Mouse (Mus musculus) ES-Bruce4 (cell line): ENCODE results near the gene Polk. TPM values are rescaled to one million over a fixed set of nuclear protein-coding genes. Genes with fewer than 3 reads are reported as not detected.

ENCODE experiments used
- H3K27ac ChIP-seq: 2 replicates; pipeline ENCODE4 v1.5.1; 2012; ENCODE audit warnings: low read length, inconsistent platforms; ENCODE audit not compliant: insufficient read depth
- H3K27me3 ChIP-seq: 2 replicates; pipeline ENCODE4 v1.6.1; 2012; ENCODE audit warnings: mild to moderate bottlenecking, low read length, inconsistent platforms; ENCODE audit not compliant: control insufficient read depth, poor library complexity, insufficient read depth, severe bottlenecking
- H3K36me3 ChIP-seq: 2 replicates; pipeline ENCODE4 v1.6.1; 2012; ENCODE audit warnings: inconsistent platforms, mild to moderate bottlenecking, low read length, moderate library complexity; ENCODE audit not compliant: control insufficient read depth, poor library complexity, insufficient read depth, severe bottlenecking
- H3K4me1 ChIP-seq: one replicate; pipeline ENCODE4 v1.8.1; 2011; ENCODE audit warnings: low read length; ENCODE audit not compliant: control insufficient read depth, insufficient read depth
- H3K4me3 ChIP-seq: 2 replicates; pipeline ENCODE4 v1.5.1; 2011; ENCODE audit warnings: low read depth, mild to moderate bottlenecking, low read length
- H3K9ac ChIP-seq: 2 replicates; pipeline ENCODE4 v1.6.1; 2012; ENCODE audit warnings: low read depth, mild to moderate bottlenecking, inconsistent platforms; ENCODE audit not compliant: poor library complexity, severe bottlenecking
- H3K9me3 ChIP-seq: replicated peaks from 2 replicates; pipeline ENCODE4 v1.6.1; 2012; ENCODE audit warnings: mild to moderate bottlenecking, low read length, inconsistent platforms; ENCODE audit not compliant: control insufficient read depth, poor library complexity, insufficient read depth, severe bottlenecking
- CTCF ChIP-seq: IDR thresholded peaks from one replicate; pipeline ENCODE4 v1.8.1; 2011; ENCODE audit warnings: low read depth, low read length
- EP300 ChIP-seq: IDR thresholded peaks from 2 replicates; pipeline ENCODE4 v1.6.1; 2011; ENCODE audit warnings: low read depth, low read length; ENCODE audit not compliant: insufficient read depth
- POLR2A ChIP-seq: IDR thresholded peaks from one replicate; pipeline ENCODE4 v1.8.1; 2011; ENCODE audit warnings: low read length; ENCODE audit not compliant: insufficient read depth
- polyA plus RNA-seq: library from polyadenylated mRNA; stranded (reverse); fragments of >200 nt; gene quantifications from 2 replicates; pipeline ENCODE4 v1.2.4, GENCODE M21; 2011; ENCODE audit warnings: low read depth; ENCODE audit not compliant: missing spikeins, insufficient read depth, insufficient read length

The Polk gene
- polyA plus RNA-seq, 1 experiment, result 72.5 TPM

DNA sequence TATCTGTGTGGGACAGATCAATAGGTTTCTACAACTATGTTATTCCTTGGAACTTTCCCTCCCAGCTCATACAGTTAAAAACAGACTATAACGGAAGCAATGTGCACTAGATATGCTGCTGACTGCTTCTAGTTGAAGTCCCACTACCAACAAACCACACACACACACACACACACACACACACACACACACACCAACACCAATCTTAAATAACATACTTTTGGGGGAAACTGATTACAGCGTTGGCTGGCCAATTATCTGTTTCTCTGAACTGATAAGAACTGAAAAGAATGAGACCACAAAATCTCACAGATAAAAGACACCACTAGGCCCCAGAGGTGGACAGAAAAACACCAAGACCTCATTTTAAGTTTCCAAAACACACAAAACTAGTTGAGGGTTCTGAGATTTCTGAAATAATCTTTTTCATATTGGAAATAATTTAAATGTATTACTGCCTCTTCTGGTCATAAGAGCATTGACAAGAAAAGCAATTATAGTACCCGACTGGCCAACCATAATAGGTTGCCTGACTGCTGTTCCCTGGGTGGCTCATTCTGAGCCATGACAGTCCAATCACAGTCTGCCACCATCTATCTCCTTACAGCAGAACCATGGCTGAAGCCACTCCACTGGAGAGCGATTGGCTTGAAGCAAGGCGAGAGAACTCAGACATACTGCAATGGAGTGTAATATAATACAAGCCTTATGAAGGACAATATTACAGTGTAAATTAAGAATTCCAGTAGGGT is 5.4 kb downstream of the Polk start:
- Histone ChIP-seq H3K36me3 (no peaks in the 10 kb centered on the region), H3K4me3 (no peak overlapping the region), H3K27ac (no peak overlapping the region), H3K27me3 (no peaks in the 10 kb centered on the region), H3K4me1 (peaks cover 2% of the 10 kb centered on the region), H3K9me3 (no peaks in the 10 kb centered on the region), H3K9ac (no peak overlapping the region)
- TF ChIP-seq CTCF, result no peak
- no peak for TF ChIP-seq POLR2A
- TF ChIP-seq EP300, result no peak

DNA sequence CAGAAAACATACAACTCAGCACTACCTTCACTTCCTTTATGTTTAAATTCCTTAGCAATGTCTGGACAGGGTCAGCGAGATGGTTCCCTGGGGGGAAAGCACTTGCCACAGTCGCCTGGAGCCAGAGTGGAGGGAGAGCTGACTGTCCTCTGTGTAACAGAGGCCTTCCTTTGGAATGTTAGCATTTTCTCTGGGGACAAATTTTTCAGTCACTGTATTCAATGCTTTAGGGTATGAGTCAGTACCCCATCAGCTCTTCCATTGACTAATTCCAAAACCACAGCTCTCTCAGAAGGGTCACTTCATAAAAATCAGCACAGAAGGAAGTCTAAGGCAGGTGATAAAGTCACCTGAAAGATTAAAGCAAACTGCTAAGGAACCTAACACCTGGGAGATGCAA is 8.6 kb downstream of the Polk start:
- Histone ChIP-seq H3K9ac (no peak overlapping the region), H3K36me3 (no peaks in the 10 kb centered on the region; the same call in 1 of the 2 replicates), H3K27ac (no peak overlapping the region), H3K4me3 (no peak overlapping the region), H3K4me1 (peaks cover 2% of the 10 kb centered on the region), H3K9me3 (no peaks in the 10 kb centered on the region), H3K27me3 (no peaks in the 10 kb centered on the region)
- TF ChIP-seq POLR2A (no peak), CTCF (no peak), EP300 (no peak)

DNA sequence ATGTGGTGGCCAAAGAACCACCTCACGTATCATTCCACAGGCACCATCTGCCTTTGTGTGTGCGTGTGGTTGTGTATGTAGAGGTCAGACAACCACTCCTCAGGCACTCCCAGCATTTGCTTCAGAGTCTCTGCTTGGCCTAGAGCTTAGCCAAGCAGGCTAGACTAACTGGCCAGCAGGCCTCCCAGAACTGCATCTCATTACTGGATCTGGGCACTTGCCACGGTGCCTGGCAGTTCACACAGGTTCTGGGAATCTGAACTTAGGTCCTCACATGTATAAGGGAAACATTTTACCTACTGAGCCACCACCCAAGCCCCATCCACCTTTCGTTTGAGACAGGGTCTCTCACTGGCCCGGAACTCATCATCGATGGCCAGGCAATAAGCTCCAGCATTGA is 10.2 kb downstream of the Polk start:
- Histone ChIP-seq H3K4me1 (peaks cover 4% of the 10 kb centered on the region), H3K9ac (no peak overlapping the region)
- TF ChIP-seq EP300 (no peak), POLR2A (no peak), CTCF (no peak)

DNA sequence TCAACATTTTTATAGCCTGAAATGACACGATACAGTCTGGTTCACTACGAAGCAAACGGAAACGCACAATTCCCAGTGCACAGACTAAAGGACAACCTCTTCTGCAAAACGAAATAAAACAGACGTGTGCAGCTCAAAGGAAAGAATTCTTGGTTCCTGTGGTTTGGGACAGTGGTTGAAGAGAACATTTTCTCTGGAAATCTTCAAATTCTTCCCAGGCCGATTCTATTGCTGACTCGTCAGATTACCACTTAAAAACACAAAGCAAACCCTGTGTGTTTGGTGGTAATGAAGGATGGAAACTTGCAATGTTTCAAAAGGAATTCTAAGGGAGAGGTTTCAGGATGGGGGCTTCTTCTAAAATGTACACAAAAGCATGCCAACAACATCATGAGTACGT is 12.3 kb downstream of the Polk start:
- no peaks in the 10 kb centered on the region for H3K9me3 ChIP-seq
- no peak overlapping the region for H3K4me3 ChIP-seq
- no peaks in the 10 kb centered on the region for H3K27me3 ChIP-seq
- no peaks in the 10 kb centered on the region; the same call in 1 of the 2 replicates for H3K36me3 ChIP-seq
- TF ChIP-seq POLR2A, result no peak
- TF ChIP-seq CTCF, result no peak
- TF ChIP-seq EP300, result no peak
- peaks cover 4% of the 10 kb centered on the region for H3K4me1 ChIP-seq
- H3K9ac ChIP-seq, result no peak overlapping the region
- H3K27ac ChIP-seq, result no peak overlapping the region

More for the DNA sequence above, 10.2 kb downstream of the Polk start:
- Histone ChIP-seq H3K36me3 (no peaks in the 10 kb centered on the region; the same call in 1 of the 2 replicates), H3K27ac (no peak overlapping the region), H3K27me3 (no peaks in the 10 kb centered on the region), H3K4me3 (no peak overlapping the region), H3K9me3 (no peaks in the 10 kb centered on the region)

DNA sequence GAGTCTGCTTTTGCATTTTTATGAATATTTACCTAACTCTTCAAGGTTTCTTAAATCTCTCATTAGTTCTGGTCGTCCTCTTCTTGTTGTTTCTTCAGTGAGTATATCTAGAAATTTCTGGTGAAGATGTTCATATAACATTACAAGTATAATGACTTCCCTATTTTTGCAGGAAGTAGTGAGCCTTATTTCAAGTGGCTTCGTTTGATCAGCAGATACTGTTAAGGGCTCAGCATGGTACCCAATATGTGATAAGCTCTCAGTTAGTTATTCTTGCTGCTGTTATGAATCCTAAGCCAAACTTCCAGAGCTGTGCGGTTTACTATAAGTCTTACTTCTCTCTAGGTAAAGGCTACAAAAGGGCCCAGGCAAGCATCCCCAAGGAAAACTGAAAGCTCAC is 12.8 kb downstream of the Polk start:
- H3K4me1 ChIP-seq, result peaks cover 4% of the 10 kb centered on the region
- H3K9me3 ChIP-seq, result no peaks in the 10 kb centered on the region
- H3K27ac ChIP-seq, result no peak overlapping the region
- no peaks in the 10 kb centered on the region; the same call in 1 of the 2 replicates for H3K36me3 ChIP-seq
- no peak overlapping the region for H3K9ac ChIP-seq
- no peak overlapping the region for H3K4me3 ChIP-seq
- H3K27me3 ChIP-seq, result no peaks in the 10 kb centered on the region
- TF ChIP-seq CTCF (no peak), EP300 (no peak), POLR2A (no peak)

DNA sequence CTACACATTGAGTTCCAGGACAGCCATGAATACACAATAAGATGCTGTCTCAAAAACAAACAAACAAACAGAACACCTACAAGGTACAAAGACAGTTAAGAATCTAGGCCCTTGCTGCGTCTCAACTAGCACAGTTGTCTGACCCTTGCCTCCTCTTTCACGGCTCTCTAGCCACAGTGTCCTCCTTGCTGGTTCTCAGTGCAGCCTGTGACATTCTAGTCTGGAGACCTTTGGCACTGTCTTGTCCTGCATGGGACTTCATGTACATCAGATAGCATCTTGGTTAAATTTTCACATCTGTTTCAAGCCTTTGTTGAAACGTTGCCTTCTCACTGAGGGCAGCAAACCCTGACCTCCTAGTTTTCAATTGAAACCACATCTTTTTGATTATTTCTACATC is 13.6 kb downstream of the Polk start:
- no peak overlapping the region for H3K4me3 ChIP-seq
- no peaks in the 10 kb centered on the region for H3K9me3 ChIP-seq
- H3K36me3 ChIP-seq, result no peaks in the 10 kb centered on the region; the same call in 1 of the 2 replicates
- H3K9ac ChIP-seq, result no peak overlapping the region
- TF ChIP-seq CTCF (no peak), EP300 (no peak), POLR2A (no peak)
- H3K27me3 ChIP-seq, result no peaks in the 10 kb centered on the region
- H3K4me1 ChIP-seq, result peaks cover 4% of the 10 kb centered on the region
- no peak overlapping the region for H3K27ac ChIP-seq
